Mouse (Mus musculus): ENCODE measurements around the gene Omp.

Omp gene

GRCm38 (mm10) chr7:98164999-98165528, 19.8 kb upstream of the Omp start:
- no peak for DNase-seq

- no peak for DNase-seq
Observed at GRCm38 (mm10) chr7:98164382-98164998, 19.2 kb upstream of the Omp start.

- DNase-seq: no peak
Observed at GRCm38 (mm10) chr7:98163700-98164099, 18.4 kb upstream of the Omp start.

GRCm38 (mm10) chr7:98162239-98162638, 16.9 kb upstream of the Omp start:
- DNase-seq: no peak

GRCm38 (mm10) chr7:98160041-98160740, 14.9 kb upstream of the Omp start:
- DNase-seq: no peak

- no peak for DNase-seq
Observed at GRCm38 (mm10) chr7:98158481-98158880, 13.2 kb upstream of the Omp start.

GRCm38 (mm10) chr7:98157636-98158332, 12.5 kb upstream of the Omp start:
- no peak for DNase-seq

- DNase-seq: no peak
Observed at GRCm38 (mm10) chr7:98156280-98156665, 11.0 kb upstream of the Omp start.

GRCm38 (mm10) chr7:98155546-98156279, 10.4 kb upstream of the Omp start:
- peak; percentile 71 for DNase-seq

GRCm38 (mm10) chr7:98153892-98154291, 8.6 kb upstream of the Omp start:
- no peak for DNase-seq

- DNase-seq: no peak
Observed at GRCm38 (mm10) chr7:98153345-98153744, 8.0 kb upstream of the Omp start.

- no peak for DNase-seq
Observed at GRCm38 (mm10) chr7:98152400-98152799, 7.1 kb upstream of the Omp start.

- DNase-seq: no peak
Observed at GRCm38 (mm10) chr7:98150525-98150924, 5.2 kb upstream of the Omp start.

- DNase-seq: no peak
Observed at GRCm38 (mm10) chr7:98149802-98150201, 4.5 kb upstream of the Omp start.

GRCm38 (mm10) chr7:98148721-98149407, 3.6 kb upstream of the Omp start:
- DNase-seq: no peak

- no peak for DNase-seq
Observed at GRCm38 (mm10) chr7:98147766-98148165, 2.5 kb upstream of the Omp start.

GRCm38 (mm10) chr7:98146447-98146845, 1.1 kb upstream of the Omp start:
- no peak for DNase-seq

GRCm38 (mm10) chr7:98145842-98146446, 642 bp upstream of the Omp start:
- no peak for DNase-seq

GRCm38 (mm10) chr7:98142648-98143047, 2.7 kb downstream of the Omp start:
- no peak for DNase-seq

- DNase-seq: no peak
Observed at GRCm38 (mm10) chr7:98142247-98142646, 3.1 kb downstream of the Omp start.

GRCm38 (mm10) chr7:98141206-98141605, 4.1 kb downstream of the Omp start:
- peak; percentile 51 for DNase-seq

GRCm38 (mm10) chr7:98140597-98140996, 4.7 kb downstream of the Omp start:
- DNase-seq: no peak

Data from right cerebral cortex, postnatal 4 days (tissue).